Comparison of ENCODE assay signal across 8 mouse cellular contexts in genomic region chr8:120229574-120229916, GRCm38 (mm10). TPM values are rescaled to one million over a fixed set of nuclear protein-coding genes. Genes with fewer than 3 reads are reported as not detected.
DNase-seq lines count a peak whose midpoint lies in the region; ATAC-seq and TF ChIP-seq lines count a peak whose summit lies in the region.

No protein-coding gene starts in this region.

- DNase-seq in left cerebral cortex, adult 2 months (ENCODE audit: extremely low spot score in 1 of 2, low spot score in 2 of 2): peak in 1 of 2 experiments; percentile 20
- no peak for DNase-seq in left cerebral cortex, postnatal 10 days (ENCODE audit: extremely low spot score in 1 of 2, low spot score in 2 of 2)
- DNase-seq in heart, postnatal 0 days (ENCODE audit: low spot score): no peak
- DNase-seq in gastrocnemius, postnatal 4 days (ENCODE audit: low spot score in 2 of 2): no peak

- no peak for ATAC-seq in heart, postnatal 0 days (ENCODE audit: insufficient read depth, low read depth)
- no peak for ATAC-seq in limb, embryonic 13.5 days (ENCODE audit: low FRiP score, low read depth)
- ATAC-seq in neural tube, embryonic 14.5 days (ENCODE audit: low read depth): peak; percentile 12; the same call in 1 of the 2 replicates
- no peak for ATAC-seq in inflammation-experienced regulatory T-cells, adult 6 months

- no peak for TF ChIP-seq EP300 in heart, postnatal 0 days (IDR thresholded peaks at IDR 0.05; ENCODE audit: low read depth)

- H3K27me3 ChIP-seq in heart, postnatal 0 days (ENCODE audit: control insufficient read depth, insufficient read depth, low read length): peaks cover 7% of the 10 kb centered on the region; the same call in 1 of the 2 replicates
- H3K27me3 ChIP-seq in limb, embryonic 13.5 days: 0 out of 2 replicates have a peak, but pooled peaks cover 4% of the 10 kb centered on the region
- H3K27me3 ChIP-seq in neural tube, embryonic 14.5 days (ENCODE audit: control insufficient read depth, insufficient read depth, low read length): no peaks in the 10 kb centered on the region

- H3K4me1 ChIP-seq in bone marrow macrophage, adult 2 months (ENCODE audit: control insufficient read depth, insufficient read depth, low read length): peaks cover 31% of the 10 kb centered on the region
- peaks cover 49% of the 10 kb centered on the region for H3K4me1 ChIP-seq in heart, postnatal 0 days (ENCODE audit: control insufficient read depth, insufficient read depth)
- peaks cover 89% of the 10 kb centered on the region for H3K4me1 ChIP-seq in limb, embryonic 13.5 days
- H3K4me1 ChIP-seq in neural tube, embryonic 14.5 days (ENCODE audit: control insufficient read depth, insufficient read depth, low read length): peaks cover 67% of the 10 kb centered on the region

- H3K9ac ChIP-seq in heart, postnatal 0 days (replicated peaks; ENCODE audit: low read depth, low read length): peak overlapping the region; percentile 62; the same call in 1 of the 2 replicates
- peak overlapping the region; percentile 87 for H3K9ac ChIP-seq in limb, embryonic 13.5 days
- peak overlapping the region; percentile 75 for H3K9ac ChIP-seq in neural tube, embryonic 14.5 days (replicated peaks; ENCODE audit: low read depth, low read length)

- peak overlapping the region; percentile 64; the same call in 1 of the 2 replicates for H3K27ac ChIP-seq in left cerebral cortex, adult 2 months
- no peak overlapping the region for H3K27ac ChIP-seq in bone marrow macrophage, adult 2 months (ENCODE audit: insufficient read depth, low read depth, low read length)
- H3K27ac ChIP-seq in heart, postnatal 0 days (ENCODE audit: low read depth): no peak overlapping the region
- no peak overlapping the region for H3K27ac ChIP-seq in limb, embryonic 13.5 days
- peak overlapping the region; percentile 64; the same call in 1 of the 2 replicates for H3K27ac ChIP-seq in neural tube, embryonic 14.5 days (ENCODE audit: low read depth, low read length)

- 4% methylated on average over 19 of the region's 22 CpGs for WGBS in heart, postnatal 0 days
- WGBS in limb, embryonic 13.5 days: 0% methylated on average over 20 of the region's 22 CpGs
- WGBS in neural tube, embryonic 14.5 days: 0% methylated on average over 19 of the region's 22 CpGs

- H3K4me2 ChIP-seq in heart, postnatal 0 days (ENCODE audit: low read depth, low read length): peak overlapping the region; percentile 97
- peak overlapping the region; percentile 98 for H3K4me2 ChIP-seq in limb, embryonic 13.5 days (replicated peaks)
- peak overlapping the region; percentile 92 for H3K4me2 ChIP-seq in neural tube, embryonic 14.5 days (ENCODE audit: low read depth, low read length)

- intact Hi-C loops in left cerebral cortex, adult 2 months (cut with DNase I): no loop called here
- intact Hi-C loops in left cerebral cortex, postnatal 10 days (cut with DNase I): no loop called here

- H3K36me3 ChIP-seq in heart, postnatal 0 days (replicated peaks; ENCODE audit: control insufficient read depth, insufficient read depth, low read length): no peaks in the 10 kb centered on the region
- no peaks in the 10 kb centered on the region for H3K36me3 ChIP-seq in limb, embryonic 13.5 days
- H3K36me3 ChIP-seq in neural tube, embryonic 14.5 days (ENCODE audit: control insufficient read depth, insufficient read depth, low read length): no peaks in the 10 kb centered on the region

- TF ChIP-seq CTCF in left cerebral cortex, adult 2 months (IDR thresholded peaks at IDR 0.05): no peak
- no peak for TF ChIP-seq CTCF in bone marrow macrophage, adult 2 months (IDR thresholded peaks at IDR 0.05; ENCODE audit: low read depth, low read length)
- no peak for TF ChIP-seq CTCF in heart, postnatal 0 days (IDR thresholded peaks at IDR 0.05; ENCODE audit: low read depth)

- H3K9me3 ChIP-seq in heart, postnatal 0 days (replicated peaks; ENCODE audit: control insufficient read depth, low read length): no peaks in the 10 kb centered on the region
- no peaks in the 10 kb centered on the region for H3K9me3 ChIP-seq in limb, embryonic 13.5 days
- no peaks in the 10 kb centered on the region for H3K9me3 ChIP-seq in neural tube, embryonic 14.5 days (ENCODE audit: control insufficient read depth, low read length)

- no peak for TF ChIP-seq POLR2A in bone marrow macrophage, adult 2 months (IDR thresholded peaks at IDR 0.05; ENCODE audit: borderline replicate concordance, low read depth, low read length)

- H3K4me3 ChIP-seq in left cerebral cortex, adult 2 months: peak overlapping the region; percentile 47
- peak overlapping the region; percentile 65 for H3K4me3 ChIP-seq in bone marrow macrophage, adult 2 months (ENCODE audit: insufficient read depth, low read length)
- peak overlapping the region; percentile 61 for H3K4me3 ChIP-seq in heart, postnatal 0 days (ENCODE audit: low read depth, low read length)
- peak overlapping the region; percentile 73 for H3K4me3 ChIP-seq in limb, embryonic 13.5 days
- H3K4me3 ChIP-seq in neural tube, embryonic 14.5 days (ENCODE audit: low read depth, low read length): peak overlapping the region; percentile 58

RNA-seq across cellular contexts. Expression of gene Gse1, which starts 1.3 kb away (rescaled TPM):
- 100 to 1,000 TPM in 1 of 2 experiments, 10 to 100 TPM in 1; 77.7 to 105 TPM for total RNA-seq in left cerebral cortex, adult 2 months (2021)
- total RNA-seq in left cerebral cortex, postnatal 10 days (2021): 10 to 100 TPM; 41.7 to 45.3 TPM
- 12.4 and 15.1 TPM in 2 replicates for polyA plus RNA-seq in bone marrow macrophage, adult 2 months (2012; ENCODE audit: insufficient read depth, insufficient read length, missing spikeins)
- 18.7 and 30.8 TPM in 2 replicates for total RNA-seq in heart, postnatal 0 days (2014; rRNA removed; ENCODE audit: low replicate concordance)
- polyA plus RNA-seq in heart, postnatal 0 days (2015; fragmentation: Nextera tagmentation; extraction: Ambion mirVana): 4.1 and 5.4 TPM in 2 replicates
- 6.9 and 7.1 TPM in 2 replicates for polyA plus RNA-seq in limb, embryonic 13.5 days (2015; fragmentation: Nextera tagmentation; extraction: Ambion mirVana)
- polyA plus RNA-seq in neural tube, embryonic 14.5 days (2014; fragmentation: Nextera tagmentation; extraction: Ambion mirVana): 19.2 and 23.3 TPM in 2 replicates
- polyA plus RNA-seq in inflammation-experienced regulatory T-cells, adult 6 months (2017; shearing (Covaris generic)): 1 to 10 TPM; 2.0 to 4.0 (median 3.2) TPM
- 10 to 100 TPM; 45.9 to 48.7 TPM for total RNA-seq in gastrocnemius, postnatal 4 days (2021)

RNA-seq across cellular contexts. Expression of gene Fam92b, which starts 52.3 kb away (rescaled TPM):
- 1 to 10 TPM in 1 of 2 experiments, under 1 TPM in 1; 0.68 to 1.0 TPM for total RNA-seq in left cerebral cortex, adult 2 months (2021)
- under 1 TPM; 0.39 to 0.61 TPM for total RNA-seq in left cerebral cortex, postnatal 10 days (2021)
- not detected in 2 replicates for polyA plus RNA-seq in bone marrow macrophage, adult 2 months (2012; ENCODE audit: insufficient read depth, insufficient read length, missing spikeins)
- not detected in 2 replicates for total RNA-seq in heart, postnatal 0 days (2014; rRNA removed; ENCODE audit: low replicate concordance)
- polyA plus RNA-seq in heart, postnatal 0 days (2015; fragmentation: Nextera tagmentation; extraction: Ambion mirVana): 0.44 TPM in 1 of 2 replicates, not detected in the other
- polyA plus RNA-seq in limb, embryonic 13.5 days (2015; fragmentation: Nextera tagmentation; extraction: Ambion mirVana): not detected in 2 replicates
- 1.7 TPM in 2 replicates for polyA plus RNA-seq in neural tube, embryonic 14.5 days (2014; fragmentation: Nextera tagmentation; extraction: Ambion mirVana)
- polyA plus RNA-seq in inflammation-experienced regulatory T-cells, adult 6 months (2017; shearing (Covaris generic)): not detected
- total RNA-seq in gastrocnemius, postnatal 4 days (2021): not detected

Comparison
In these comparisons a context has a peak if more than half of its experiments do, and no peak if none do; other contexts are left out.
1. H3K27ac ChIP-seq: peak in left cerebral cortex, adult 2 months (single experiment) and neural tube, embryonic 14.5 days (single experiment); none in bone marrow macrophage, adult 2 months (single experiment), heart, postnatal 0 days (single experiment) and limb, embryonic 13.5 days (single experiment).
2. Peak in every context shown above with its lines, with median percentiles within 50 percentile points of each other: H3K4me3 ChIP-seq, H3K4me2 ChIP-seq and H3K9ac ChIP-seq.